In the genomic region with DNA sequence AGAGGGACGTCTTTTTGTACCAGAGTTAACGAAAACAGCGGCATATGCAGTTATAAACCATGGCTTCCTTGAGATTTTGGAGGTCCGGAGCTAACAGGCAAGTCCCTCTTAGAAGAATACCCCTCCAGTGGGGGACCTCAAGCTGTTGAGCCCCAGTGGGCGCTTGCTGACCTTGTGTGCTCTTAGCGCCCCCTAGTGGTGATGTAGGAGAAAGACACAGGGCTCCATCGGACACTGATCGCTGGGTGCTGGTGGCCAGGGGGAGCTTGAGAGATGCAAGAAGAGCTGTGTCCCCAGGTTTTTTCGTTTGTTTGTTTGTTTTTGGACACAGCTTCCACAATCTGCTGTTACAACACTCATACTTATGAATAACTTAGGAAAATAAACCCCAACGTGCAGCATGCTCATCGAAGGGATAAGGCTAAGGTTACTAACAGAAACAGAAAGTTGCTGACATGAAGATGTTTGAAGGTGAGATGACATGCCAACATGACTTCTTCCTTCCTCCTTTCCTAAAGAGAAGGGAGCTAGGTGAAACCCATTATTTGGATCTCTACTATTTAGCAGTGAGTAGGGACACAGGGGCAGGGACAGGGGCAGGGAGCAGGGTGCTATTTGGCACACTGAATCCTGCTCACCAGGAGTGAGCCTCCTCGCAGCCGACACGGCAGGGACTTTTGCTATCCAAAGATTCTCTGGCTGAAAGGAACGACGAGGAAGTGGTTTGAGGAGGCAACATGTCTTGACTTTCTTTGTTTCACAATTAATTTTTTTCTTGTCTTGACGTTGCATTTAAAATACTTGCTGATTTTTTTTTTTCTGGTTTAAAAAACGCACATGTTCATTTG, we compare ENCODE assay signal across 1 mouse cellular context.
TF ChIP-seq lines count a peak whose summit lies in the region.

No protein-coding gene starts in this region.

TF ChIP-seq in CH12.LX, 34 proteins besides CTCF, POLR2A, EP300 and RAD21:
- TF ChIP-seq MXI1 (IDR thresholded peaks at IDR 0.05; ENCODE audit: low read depth, low read length) (no peak), USF1 (IDR thresholded peaks at IDR 0.05; ENCODE audit: low read depth, low read length) (no peak), ZC3H11A (IDR thresholded peaks at IDR 0.05; ENCODE audit: low read depth, low read length) (peak; percentile 41; the same call in 1 of the 2 replicates), NELFE (IDR thresholded peaks at IDR 0.05; ENCODE audit: low read depth, low read length) (0 out of 2 replicates have a peak, but pooled peaks have one; percentile 35), E2F4 (IDR thresholded peaks at IDR 0.05; ENCODE audit: insufficient replicate concordance, low read depth, low read length) (no peak), TCF12 (IDR thresholded peaks at IDR 0.05; ENCODE audit: low read depth, low read length) (no peak), SMC3 (IDR thresholded peaks at IDR 0.05; ENCODE audit: low read depth, low read length) (peak; percentile 91)
